Mouse (Mus musculus): Measurements from ENCODE around the gene Tgoln1.

DNA sequence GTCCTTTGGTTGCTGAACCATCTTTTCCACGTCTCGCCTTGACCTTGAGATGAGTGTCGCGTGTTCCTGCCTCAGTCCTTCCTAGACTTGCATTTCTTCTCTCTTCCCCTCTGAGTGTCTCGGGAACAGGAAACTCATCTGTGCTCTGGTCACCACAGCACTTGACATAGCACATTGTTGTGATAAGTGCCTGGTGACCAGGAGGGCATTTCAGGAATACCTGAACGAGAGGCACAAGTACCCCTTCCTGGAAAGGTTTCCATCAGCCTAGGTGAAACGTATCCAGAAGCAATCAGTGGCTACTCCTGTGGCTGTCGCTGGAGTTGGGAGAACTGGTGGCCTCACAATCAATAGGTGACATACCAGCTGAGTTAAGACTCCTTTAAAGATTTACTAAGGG lies 47.5 kb upstream of the Tgoln1 start:
- TF ChIP-seq GATA1 (IDR thresholded peaks at IDR 0.05; ENCODE audit: borderline replicate concordance, low read length), result no peak
- no peak for TF ChIP-seq FLI1 (IDR thresholded peaks at IDR 0.05; ENCODE audit: low read length)
